In genomic region chr11:97532950-97533582, GRCm38 (mm10) we compare ENCODE assay signal across 8 mouse cellular contexts. TPM values are rescaled to one million over a fixed set of nuclear protein-coding genes. Genes with fewer than 3 reads are reported as not detected.
DNase-seq lines count a peak whose midpoint lies in the region; ATAC-seq and TF ChIP-seq lines count a peak whose summit lies in the region.
"Had no signal": no experiment of that assay in that cellular context is flagged by ENCODE, and none has a peak within 500 bp of the region (broad histone marks: within the 10 kb centered on the region; RNA-seq: fewer than 3 reads in every experiment).

No protein-coding gene starts in this region.

- WGBS in midbrain, embryonic 10.5 days = 6% methylated on average over 20 of the region's 20 CpGs
- WGBS in midbrain, embryonic 16.5 days = 12% methylated on average over 20 of the region's 20 CpGs
- 3% methylated on average over 20 of the region's 20 CpGs for WGBS in intestine, postnatal 0 days
- 5% methylated on average over 20 of the region's 20 CpGs for WGBS in neural tube, embryonic 13.5 days

- TF ChIP-seq CTCF in intestine, postnatal 0 days (IDR thresholded peaks at IDR 0.05; ENCODE audit: low read depth) = no peak

- H3K4me3 ChIP-seq in midbrain, embryonic 10.5 days = peak overlapping the region; percentile 59
- no peak overlapping the region for H3K4me3 ChIP-seq in midbrain, embryonic 16.5 days (ENCODE audit: low read depth, low read length)
- H3K4me3 ChIP-seq in intestine, postnatal 0 days (ENCODE audit: low read depth, low read length) = 0 out of 2 replicates have a peak overlapping the region, but pooled peaks have one; percentile 7
- H3K4me3 ChIP-seq in neural tube, embryonic 13.5 days = no peak overlapping the region
- H3K4me3 ChIP-seq: heart, adult 2 months had no signal

- peaks cover 91% of the 10 kb centered on the region for H3K27me3 ChIP-seq in midbrain, embryonic 10.5 days (ENCODE audit: low read depth, poor library complexity, severe bottlenecking)
- H3K27me3 ChIP-seq in midbrain, embryonic 16.5 days (ENCODE audit: control insufficient read depth, insufficient read depth, low read depth, low read length) = peaks cover 20% of the 10 kb centered on the region
- peaks cover 68% of the 10 kb centered on the region for H3K27me3 ChIP-seq in intestine, postnatal 0 days (replicated peaks; ENCODE audit: control insufficient read depth, insufficient read depth, low read length)
- peaks cover 69% of the 10 kb centered on the region for H3K27me3 ChIP-seq in neural tube, embryonic 13.5 days

- no peaks in the 10 kb centered on the region for H3K9me3 ChIP-seq in midbrain, embryonic 10.5 days (replicated peaks)
- H3K9me3 ChIP-seq in midbrain, embryonic 16.5 days (replicated peaks; ENCODE audit: control insufficient read depth, low read length, poor library complexity, severe bottlenecking) = no peaks in the 10 kb centered on the region
- H3K9me3 ChIP-seq in intestine, postnatal 0 days (ENCODE audit: control insufficient read depth) = no peaks in the 10 kb centered on the region
- no peaks in the 10 kb centered on the region for H3K9me3 ChIP-seq in neural tube, embryonic 13.5 days

- H3K36me3 ChIP-seq in midbrain, embryonic 10.5 days = peaks cover 14% of the 10 kb centered on the region
- H3K36me3 ChIP-seq in midbrain, embryonic 16.5 days (ENCODE audit: control insufficient read depth, insufficient read depth, low read length) = peaks cover 23% of the 10 kb centered on the region; the same call in 1 of the 2 replicates
- H3K36me3 ChIP-seq in intestine, postnatal 0 days (ENCODE audit: control insufficient read depth, insufficient read depth) = no peaks in the 10 kb centered on the region
- peaks cover 30% of the 10 kb centered on the region for H3K36me3 ChIP-seq in neural tube, embryonic 13.5 days

- no peak overlapping the region for H3K9ac ChIP-seq in midbrain, embryonic 16.5 days (ENCODE audit: low read depth, low read length)
- H3K9ac ChIP-seq in intestine, postnatal 0 days (ENCODE audit: low read depth, low read length) = no peak overlapping the region
- no peak overlapping the region for H3K9ac ChIP-seq in neural tube, embryonic 13.5 days

- no peak overlapping the region for H3K27ac ChIP-seq in midbrain, embryonic 10.5 days (replicated peaks)
- no peak overlapping the region for H3K27ac ChIP-seq in midbrain, embryonic 16.5 days (ENCODE audit: low read length)
- no peak overlapping the region for H3K27ac ChIP-seq in intestine, postnatal 0 days (ENCODE audit: low read depth, low read length)
- H3K27ac ChIP-seq in neural tube, embryonic 13.5 days (replicated peaks) = no peak overlapping the region
- H3K27ac ChIP-seq: heart, adult 2 months had no signal

- ATAC-seq in midbrain, embryonic 16.5 days = no peak
- no peak for ATAC-seq in intestine, postnatal 0 days
- no peak for ATAC-seq in neural tube, embryonic 13.5 days (ENCODE audit: low read depth)

- peak; percentile 45 for DNase-seq in midbrain, embryonic 10.5 days (ENCODE audit: low spot score)
- DNase-seq in cerebellum, adult 9-10 months = peak; percentile 78
- DNase-seq in layer of hippocampus, adult 9-10 months (ENCODE audit: low spot score) = no peak
- DNase-seq in frontal cortex, adult 2 months (ENCODE audit: extremely low spot score in 1 of 2, low spot score in 1 of 2) = no peak

- no peak overlapping the region for H3K4me2 ChIP-seq in midbrain, embryonic 16.5 days (ENCODE audit: low read length)
- H3K4me2 ChIP-seq in intestine, postnatal 0 days (replicated peaks; ENCODE audit: low read depth) = peak overlapping the region; percentile 51
- peak overlapping the region; percentile 26 for H3K4me2 ChIP-seq in neural tube, embryonic 13.5 days

- peaks cover 66% of the 10 kb centered on the region for H3K4me1 ChIP-seq in midbrain, embryonic 10.5 days
- H3K4me1 ChIP-seq in midbrain, embryonic 16.5 days (ENCODE audit: control insufficient read depth, insufficient read depth, low read length) = peaks cover 16% of the 10 kb centered on the region
- H3K4me1 ChIP-seq in intestine, postnatal 0 days (replicated peaks; ENCODE audit: control insufficient read depth, insufficient read depth, low read length) = 0 out of 2 replicates have a peak, but pooled peaks cover 4% of the 10 kb centered on the region
- H3K4me1 ChIP-seq in neural tube, embryonic 13.5 days (replicated peaks) = peaks cover 49% of the 10 kb centered on the region

RNA-seq across cellular contexts. Expression of gene 4933428G20Rik, which starts 32.9 kb away (rescaled TPM):
- 0.25 and 0.28 TPM in 2 replicates for polyA plus RNA-seq in midbrain, embryonic 10.5 days (2016; fragmentation: Nextera tagmentation; extraction: Ambion mirVana)
- polyA plus RNA-seq in midbrain, embryonic 16.5 days (2015; fragmentation: Nextera tagmentation; extraction: Ambion mirVana) = 1.2 and 1.3 TPM in 2 replicates
- polyA plus RNA-seq in intestine, postnatal 0 days (2015; fragmentation: Nextera tagmentation; extraction: Ambion mirVana) = 0.10 and 0.21 TPM in 2 replicates
- 0.81 and 1.1 TPM in 2 replicates for polyA plus RNA-seq in neural tube, embryonic 13.5 days (2015; fragmentation: Nextera tagmentation; extraction: Ambion mirVana)
- 0.13 and 0.24 TPM in 2 replicates for polyA plus RNA-seq in frontal cortex, adult 2 months (2012; rRNA removed)
- polyA plus RNA-seq: heart, adult 2 months had no signal

RNA-seq across cellular contexts. Expression of gene Srcin1, which starts 42.9 kb away (rescaled TPM):
- polyA plus RNA-seq in midbrain, embryonic 10.5 days (2016; fragmentation: Nextera tagmentation; extraction: Ambion mirVana) = 0.89 and 1.6 TPM in 2 replicates
- polyA plus RNA-seq in midbrain, embryonic 16.5 days (2015; fragmentation: Nextera tagmentation; extraction: Ambion mirVana) = 9.2 and 10.4 TPM in 2 replicates
- polyA plus RNA-seq in intestine, postnatal 0 days (2015; fragmentation: Nextera tagmentation; extraction: Ambion mirVana) = 0.18 and 0.24 TPM in 2 replicates
- polyA plus RNA-seq in neural tube, embryonic 13.5 days (2015; fragmentation: Nextera tagmentation; extraction: Ambion mirVana) = 5.7 and 7.0 TPM in 2 replicates
- polyA plus RNA-seq in frontal cortex, adult 2 months (2012; rRNA removed) = 117 and 123 TPM in 2 replicates

Comparison
In these comparisons a context has a peak if more than half of its experiments do, and no peak if none do; other contexts are left out.
1. H3K4me3 ChIP-seq: peak in midbrain, embryonic 10.5 days (single experiment) and intestine, postnatal 0 days (single experiment); none in midbrain, embryonic 16.5 days (single experiment) and neural tube, embryonic 13.5 days (single experiment).
2. DNase-seq: peak in midbrain, embryonic 10.5 days (single experiment) and cerebellum, adult 9-10 months (single experiment); none in layer of hippocampus, adult 9-10 months (single experiment) and frontal cortex, adult 2 months (0 of 2).
3. RNA of gene Srcin1, which starts 42.9 kb away (polyA plus RNA-seq): 117 to 123 TPM in frontal cortex, adult 2 months; 9.2 to 10.4 TPM in midbrain, embryonic 16.5 days, 5.7 to 7.0 TPM in neural tube, embryonic 13.5 days, 0.89 to 1.6 TPM in midbrain, embryonic 10.5 days and 0.18 to 0.24 TPM in intestine, postnatal 0 days; every median in the first group is over 10 times any median in the second.